Mouse (Mus musculus): ENCODE measurements around the gene B830017H08Rik. TPM values are rescaled to one million over a fixed set of nuclear protein-coding genes. Genes with fewer than 3 reads are reported as not detected.

B830017H08Rik gene
- polyA plus RNA-seq, 1 experiment = not detected

- H3K79me2 ChIP-seq (ENCODE audit: control insufficient read depth, insufficient read depth) = peaks cover 78% of the 10 kb centered on the region
- peaks cover 24% of the 10 kb centered on the region for H3K36me3 ChIP-seq (ENCODE audit: control insufficient read depth, insufficient read depth)
- no peak overlapping the region for H3ac ChIP-seq (ENCODE audit: control insufficient read depth, insufficient read length, low read depth)
- H3K27me3 ChIP-seq (ENCODE audit: control insufficient read depth, insufficient read depth, insufficient read length) = no peaks in the 10 kb centered on the region
- peaks cover 58% of the 10 kb centered on the region for H3K79me3 ChIP-seq (ENCODE audit: low read depth)
- TF ChIP-seq MYOG (IDR thresholded peaks at IDR 0.05; ENCODE audit: control insufficient read depth, extremely low read depth, insufficient read length) (no peak), CTCF (IDR thresholded peaks at IDR 0.05; ENCODE audit: control insufficient read depth, insufficient read depth, insufficient read length) (no peak), FOSL1 (IDR thresholded peaks at IDR 0.05; ENCODE audit: insufficient read depth, low read length, poor library complexity, severe bottlenecking) (no peak), MYOD1 (IDR thresholded peaks at IDR 0.05; ENCODE audit: control insufficient read depth, insufficient read length, low read depth) (no peak), MAX (IDR thresholded peaks at IDR 0.05) (no peak), CEBPB (IDR thresholded peaks at IDR 0.05; ENCODE audit: low read depth) (no peak), USF1 (IDR thresholded peaks at IDR 0.05; ENCODE audit: low read depth) (no peak)
- no peak overlapping the region for H3K4me3 ChIP-seq (ENCODE audit: insufficient read depth, poor library complexity, severe bottlenecking)
Observed at GRCm38 (mm10) chr16:17875174-17875573, 42.3 kb downstream of the B830017H08Rik start.

DNA sequence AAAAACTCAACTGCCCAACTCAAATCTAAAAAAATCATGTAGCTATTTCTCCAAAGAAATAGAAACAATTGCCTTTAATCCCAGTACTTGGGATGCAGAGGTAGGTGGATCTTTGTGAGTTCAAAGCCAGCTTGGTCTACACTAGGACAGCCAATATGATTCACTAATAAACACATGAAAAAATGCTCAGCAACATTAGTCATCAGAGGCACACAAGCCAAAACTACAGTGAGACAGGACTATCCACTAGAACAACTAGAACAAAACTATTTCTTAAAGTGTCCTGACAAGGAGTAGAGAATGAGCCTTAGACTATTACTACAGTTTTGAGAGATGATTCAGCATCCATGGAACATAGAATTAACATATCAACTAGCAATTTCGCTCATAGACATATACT is 43.2 kb downstream of the B830017H08Rik start:
- Histone ChIP-seq H3ac (ENCODE audit: control insufficient read depth, insufficient read length, low read depth) (no peak overlapping the region), H3K27me3 (ENCODE audit: control insufficient read depth, insufficient read depth, insufficient read length) (no peaks in the 10 kb centered on the region), H3K36me3 (ENCODE audit: control insufficient read depth, insufficient read depth) (peaks cover 17% of the 10 kb centered on the region), H3K79me2 (ENCODE audit: control insufficient read depth, insufficient read depth) (peaks cover 87% of the 10 kb centered on the region), H3K79me3 (ENCODE audit: low read depth) (peaks cover 67% of the 10 kb centered on the region), H3K4me3 (ENCODE audit: insufficient read depth, poor library complexity, severe bottlenecking) (no peak overlapping the region)
- TF ChIP-seq MYOD1 (IDR thresholded peaks at IDR 0.05; ENCODE audit: control insufficient read depth, insufficient read length, low read depth) (no peak), MYOG (IDR thresholded peaks at IDR 0.05; ENCODE audit: control insufficient read depth, extremely low read depth, insufficient read length) (no peak), CTCF (IDR thresholded peaks at IDR 0.05; ENCODE audit: control insufficient read depth, insufficient read depth, insufficient read length) (no peak), CEBPB (IDR thresholded peaks at IDR 0.05; ENCODE audit: low read depth) (no peak), FOSL1 (IDR thresholded peaks at IDR 0.05; ENCODE audit: insufficient read depth, low read length, poor library complexity, severe bottlenecking) (no peak), MAX (IDR thresholded peaks at IDR 0.05) (no peak), USF1 (IDR thresholded peaks at IDR 0.05; ENCODE audit: low read depth) (no peak)

- H3K4me3 ChIP-seq (ENCODE audit: insufficient read depth, poor library complexity, severe bottlenecking) = no peak overlapping the region
- no peak for TF ChIP-seq CTCF (IDR thresholded peaks at IDR 0.05; ENCODE audit: control insufficient read depth, insufficient read depth, insufficient read length)
- TF ChIP-seq MYOD1 (IDR thresholded peaks at IDR 0.05; ENCODE audit: control insufficient read depth, insufficient read length, low read depth) = no peak
- no peak for TF ChIP-seq MAX (IDR thresholded peaks at IDR 0.05)
- TF ChIP-seq USF1 (IDR thresholded peaks at IDR 0.05; ENCODE audit: low read depth) = no peak
- TF ChIP-seq CEBPB (IDR thresholded peaks at IDR 0.05; ENCODE audit: low read depth) = no peak
- TF ChIP-seq MYOG (IDR thresholded peaks at IDR 0.05; ENCODE audit: control insufficient read depth, extremely low read depth, insufficient read length) = no peak
- no peak for TF ChIP-seq FOSL1 (IDR thresholded peaks at IDR 0.05; ENCODE audit: insufficient read depth, low read length, poor library complexity, severe bottlenecking)
- no peak overlapping the region for H3ac ChIP-seq (ENCODE audit: control insufficient read depth, insufficient read length, low read depth)
- peaks cover 88% of the 10 kb centered on the region for H3K79me3 ChIP-seq (ENCODE audit: low read depth)
- peaks cover 100% of the 10 kb centered on the region for H3K79me2 ChIP-seq (ENCODE audit: control insufficient read depth, insufficient read depth)
- H3K36me3 ChIP-seq (ENCODE audit: control insufficient read depth, insufficient read depth) = peaks cover 28% of the 10 kb centered on the region
- no peaks in the 10 kb centered on the region for H3K27me3 ChIP-seq (ENCODE audit: control insufficient read depth, insufficient read depth, insufficient read length)
Observed at GRCm38 (mm10) chr16:17879571-17879970, 46.6 kb downstream of the B830017H08Rik start.

DNA sequence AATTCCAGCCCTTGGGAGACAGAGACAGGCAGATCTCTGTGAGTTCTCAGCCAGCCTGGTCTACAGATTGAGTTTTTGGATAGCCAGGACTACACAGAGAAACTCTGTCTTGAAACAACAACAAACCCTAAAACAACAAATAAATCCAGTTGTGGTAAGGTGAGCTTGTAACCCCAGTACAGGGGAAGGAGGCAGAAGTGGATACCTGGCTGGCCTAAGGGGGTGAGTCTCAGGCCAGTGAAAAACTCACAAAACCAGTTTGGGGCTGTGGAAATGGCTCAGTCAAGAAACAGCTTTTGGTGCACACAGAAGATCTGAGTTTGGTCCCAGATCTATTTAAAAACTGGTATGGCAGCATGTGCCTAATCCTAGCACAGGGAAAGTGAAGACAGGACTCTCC is 49.3 kb downstream of the B830017H08Rik start:
- H3K27me3 ChIP-seq (ENCODE audit: control insufficient read depth, insufficient read depth, insufficient read length) = no peaks in the 10 kb centered on the region
- H3K79me2 ChIP-seq (ENCODE audit: control insufficient read depth, insufficient read depth) = peaks cover 100% of the 10 kb centered on the region
- H3K36me3 ChIP-seq (ENCODE audit: control insufficient read depth, insufficient read depth) = peaks cover 22% of the 10 kb centered on the region
- H3K79me3 ChIP-seq (ENCODE audit: low read depth) = peaks cover 95% of the 10 kb centered on the region
- no peak overlapping the region for H3K4me3 ChIP-seq (ENCODE audit: insufficient read depth, poor library complexity, severe bottlenecking)
- H3ac ChIP-seq (ENCODE audit: control insufficient read depth, insufficient read length, low read depth) = no peak overlapping the region
- TF ChIP-seq MYOG (IDR thresholded peaks at IDR 0.05; ENCODE audit: control insufficient read depth, extremely low read depth, insufficient read length) (no peak), USF1 (IDR thresholded peaks at IDR 0.05; ENCODE audit: low read depth) (no peak), CEBPB (IDR thresholded peaks at IDR 0.05; ENCODE audit: low read depth) (no peak), MAX (IDR thresholded peaks at IDR 0.05) (no peak), MYOD1 (IDR thresholded peaks at IDR 0.05; ENCODE audit: control insufficient read depth, insufficient read length, low read depth) (no peak), CTCF (IDR thresholded peaks at IDR 0.05; ENCODE audit: control insufficient read depth, insufficient read depth, insufficient read length) (no peak), FOSL1 (IDR thresholded peaks at IDR 0.05; ENCODE audit: insufficient read depth, low read length, poor library complexity, severe bottlenecking) (no peak)

- TF ChIP-seq USF1 (IDR thresholded peaks at IDR 0.05; ENCODE audit: low read depth) (no peak), CEBPB (IDR thresholded peaks at IDR 0.05; ENCODE audit: low read depth) (no peak), MYOG (IDR thresholded peaks at IDR 0.05; ENCODE audit: control insufficient read depth, extremely low read depth, insufficient read length) (no peak), MYOD1 (IDR thresholded peaks at IDR 0.05; ENCODE audit: control insufficient read depth, insufficient read length, low read depth) (no peak), CTCF (IDR thresholded peaks at IDR 0.05; ENCODE audit: control insufficient read depth, insufficient read depth, insufficient read length) (no peak), MAX (IDR thresholded peaks at IDR 0.05) (no peak), FOSL1 (IDR thresholded peaks at IDR 0.05; ENCODE audit: insufficient read depth, low read length, poor library complexity, severe bottlenecking) (no peak)
- H3K36me3 ChIP-seq (ENCODE audit: control insufficient read depth, insufficient read depth) = peaks cover 16% of the 10 kb centered on the region
Observed at GRCm38 (mm10) chr16:17884116-17884515, 51.2 kb downstream of the B830017H08Rik start.

More at GRCm38 (mm10) chr16:17884116-17884515, 51.2 kb downstream of the B830017H08Rik start:
- no peak overlapping the region for H3ac ChIP-seq (ENCODE audit: control insufficient read depth, insufficient read length, low read depth)
- no peaks in the 10 kb centered on the region for H3K27me3 ChIP-seq (ENCODE audit: control insufficient read depth, insufficient read depth, insufficient read length)
- peaks cover 99% of the 10 kb centered on the region for H3K79me2 ChIP-seq (ENCODE audit: control insufficient read depth, insufficient read depth)
- no peak overlapping the region for H3K4me3 ChIP-seq (ENCODE audit: insufficient read depth, poor library complexity, severe bottlenecking)
- peaks cover 78% of the 10 kb centered on the region for H3K79me3 ChIP-seq (ENCODE audit: low read depth)

Other genes starting within 250 kb of the B830017H08Rik start
- gene Slc7a4, start 249.9 kb upstream of the B830017H08Rik start, polyA plus RNA-seq (2012; fragmentation: generic; extraction: Trizol) = 1.4 TPM
- gene Smpd4, start 213.8 kb upstream of the B830017H08Rik start, polyA plus RNA-seq (2012; fragmentation: generic; extraction: Trizol) = 26.5 TPM
- 9.6 TPM for gene Ccdc74a, start 186.7 kb upstream of the B830017H08Rik start, polyA plus RNA-seq (2012; fragmentation: generic; extraction: Trizol)
- 45.9 TPM for gene Med15, start 100.2 kb upstream of the B830017H08Rik start, polyA plus RNA-seq (2012; fragmentation: generic; extraction: Trizol)
- 83.6 TPM for gene Klhl22, start 73.5 kb upstream of the B830017H08Rik start, polyA plus RNA-seq (2012; fragmentation: generic; extraction: Trizol)
- gene Scarf2, start 35.8 kb upstream of the B830017H08Rik start, polyA plus RNA-seq (2012; fragmentation: generic; extraction: Trizol) = 38.5 TPM
- 0.66 TPM for gene Car15, start 5.2 kb downstream of the B830017H08Rik start, polyA plus RNA-seq (2012; fragmentation: generic; extraction: Trizol)
- gene Gm20518, start 58.5 kb downstream of the B830017H08Rik start, polyA plus RNA-seq (2012; fragmentation: generic; extraction: Trizol) = 0.06 TPM
- 0.05 TPM for gene Tssk1, start 61.1 kb downstream of the B830017H08Rik start, polyA plus RNA-seq (2012; fragmentation: generic; extraction: Trizol)
- gene Dgcr2, start 65.4 kb downstream of the B830017H08Rik start, polyA plus RNA-seq (2012; fragmentation: generic; extraction: Trizol) = 41.9 TPM
- 0.05 TPM for gene Tssk2, start 65.5 kb downstream of the B830017H08Rik start, polyA plus RNA-seq (2012; fragmentation: generic; extraction: Trizol)
- 21.2 TPM for gene Ess2, start 78.2 kb downstream of the B830017H08Rik start, polyA plus RNA-seq (2012; fragmentation: generic; extraction: Trizol)
- gene Gsc2, start 81.9 kb downstream of the B830017H08Rik start, polyA plus RNA-seq (2012; fragmentation: generic; extraction: Trizol) = not detected
- gene Slc25a1, start 95.1 kb downstream of the B830017H08Rik start, polyA plus RNA-seq (2012; fragmentation: generic; extraction: Trizol) = 57.3 TPM
- gene Vpreb2, start 147.3 kb downstream of the B830017H08Rik start, polyA plus RNA-seq (2012; fragmentation: generic; extraction: Trizol) = not detected
- gene Dgcr6, start 219.7 kb downstream of the B830017H08Rik start, polyA plus RNA-seq (2012; fragmentation: generic; extraction: Trizol) = 71.1 TPM